Mouse (Mus musculus): ENCODE measurements at regions not wholly inside any gene's neighbourhood (a gene's known extent, or its start where the extent isn't known, plus 50 kb on each side); places are given as distances from the start of the nearest gene placed in this dataset.

- no peak for DNase-seq (ENCODE audit: low spot score in 2 of 2)
Measured at GRCm38 (mm10) chr14:25279751-25280150, 179.2 kb upstream of the Zmiz1 start.

- no peak for DNase-seq (ENCODE audit: low spot score in 2 of 2)
Measured at GRCm38 (mm10) chr14:25292557-25292956, 166.4 kb upstream of the Zmiz1 start.

DNA sequence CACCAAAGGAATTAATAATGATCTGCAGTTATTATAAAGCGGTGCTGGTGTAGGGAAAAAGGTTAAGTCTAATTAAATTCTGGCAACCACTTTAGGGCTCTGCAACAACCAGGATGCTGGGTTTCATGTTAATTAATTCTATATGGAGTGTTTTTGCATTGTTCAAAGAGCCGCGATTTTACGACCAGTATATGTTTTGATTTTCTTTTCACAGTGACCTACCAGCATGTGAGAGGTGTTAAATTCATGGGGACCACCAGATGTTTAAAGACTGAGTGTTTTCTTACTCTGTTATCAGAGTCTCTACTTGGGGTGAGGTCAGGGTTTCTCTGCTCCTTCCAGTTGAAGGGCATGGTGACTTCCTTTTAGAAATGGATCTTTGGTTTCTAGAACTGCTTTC lies 164.8 kb upstream of the Zmiz1 start:
- DNase-seq (ENCODE audit: low spot score in 2 of 2): no peak

GRCm38 (mm10) chr14:25295688-25296350 lies 163.2 kb upstream of the Zmiz1 start:
- no peak for DNase-seq (ENCODE audit: low spot score in 2 of 2)

GRCm38 (mm10) chr14:25299673-25300190 lies 159.3 kb upstream of the Zmiz1 start:
- DNase-seq (ENCODE audit: low spot score in 2 of 2): no peak

GRCm38 (mm10) chr14:25301336-25302031 lies 157.5 kb upstream of the Zmiz1 start:
- no peak for DNase-seq (ENCODE audit: low spot score in 2 of 2)

GRCm38 (mm10) chr14:25304391-25304851 lies 154.6 kb upstream of the Zmiz1 start:
- no peak for DNase-seq (ENCODE audit: low spot score in 2 of 2)

- no peak for DNase-seq (ENCODE audit: low spot score in 2 of 2)
Measured at GRCm38 (mm10) chr14:25306166-25306565, 152.8 kb upstream of the Zmiz1 start.

GRCm38 (mm10) chr14:25306961-25307654 lies 151.9 kb upstream of the Zmiz1 start:
- DNase-seq (ENCODE audit: low spot score in 2 of 2): no peak

DNA sequence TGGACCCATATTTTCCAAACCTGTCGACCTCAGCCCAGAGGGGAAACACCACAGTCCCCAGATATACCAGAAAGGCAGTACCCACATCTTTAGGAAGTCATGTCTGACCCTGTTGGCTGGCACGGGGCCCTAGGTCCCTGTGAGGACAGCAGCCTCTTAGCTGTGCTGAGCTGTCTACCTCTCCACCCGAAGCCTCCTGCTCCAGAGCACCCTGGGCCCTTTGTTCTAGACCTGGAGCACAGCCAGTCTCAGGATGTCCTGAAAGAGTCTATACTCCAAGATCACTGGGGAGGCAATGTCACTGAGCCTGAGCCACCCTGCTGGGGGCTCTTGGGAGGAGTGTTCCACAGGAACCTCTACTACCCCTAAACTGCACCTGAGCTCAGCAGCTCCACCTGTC lies 150.9 kb upstream of the Zmiz1 start:
- DNase-seq (ENCODE audit: low spot score in 2 of 2): no peak

DNA sequence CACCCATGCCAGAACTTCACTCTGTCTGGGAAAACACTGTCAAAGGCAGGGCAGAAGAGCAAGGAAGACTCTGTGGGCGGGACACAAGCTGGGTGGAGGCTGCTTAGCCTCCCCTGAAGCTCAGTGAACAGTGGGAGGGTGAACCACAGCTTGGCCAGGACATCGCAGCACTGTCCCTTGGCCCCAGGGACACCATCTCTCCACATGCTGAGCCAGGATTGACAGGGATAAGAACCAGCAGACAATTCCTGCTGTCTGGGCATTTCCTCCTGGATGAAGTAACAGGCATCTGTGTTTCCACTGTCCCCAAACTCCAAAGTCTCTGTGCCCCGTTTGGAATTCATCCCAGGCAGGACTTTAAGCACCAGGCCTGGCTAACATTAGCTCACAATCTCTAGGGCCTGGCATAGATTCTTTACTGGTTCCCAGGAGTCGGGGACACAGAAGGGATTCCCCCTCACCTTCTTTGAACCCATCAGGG lies 148.3 kb upstream of the Zmiz1 start:
- DNase-seq (ENCODE audit: low spot score in 2 of 2): no peak

- no peak for DNase-seq (ENCODE audit: low spot score in 2 of 2)
Measured at GRCm38 (mm10) chr14:25311475-25311874, 147.5 kb upstream of the Zmiz1 start.

DNA sequence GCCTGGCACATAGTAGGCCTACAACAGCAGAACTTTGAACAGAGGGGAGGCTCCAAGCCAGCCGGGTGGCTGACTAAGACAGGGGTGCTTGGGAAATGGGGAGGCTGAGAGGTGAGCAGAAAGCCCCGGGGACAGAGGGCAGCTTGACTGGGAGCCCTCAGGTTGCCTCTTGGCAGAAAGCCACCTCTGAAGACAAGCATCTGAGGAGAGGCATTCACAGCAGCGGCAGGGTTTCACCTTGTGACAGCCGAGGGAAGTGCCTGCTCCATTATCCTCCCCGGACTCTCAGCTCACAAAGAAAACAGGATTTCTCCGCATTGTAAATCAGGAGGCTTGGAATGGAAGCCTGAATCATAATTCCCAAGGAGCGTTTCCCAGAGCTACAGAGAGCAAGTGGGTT lies 146.8 kb upstream of the Zmiz1 start:
- no peak for DNase-seq (ENCODE audit: low spot score in 2 of 2)

DNA sequence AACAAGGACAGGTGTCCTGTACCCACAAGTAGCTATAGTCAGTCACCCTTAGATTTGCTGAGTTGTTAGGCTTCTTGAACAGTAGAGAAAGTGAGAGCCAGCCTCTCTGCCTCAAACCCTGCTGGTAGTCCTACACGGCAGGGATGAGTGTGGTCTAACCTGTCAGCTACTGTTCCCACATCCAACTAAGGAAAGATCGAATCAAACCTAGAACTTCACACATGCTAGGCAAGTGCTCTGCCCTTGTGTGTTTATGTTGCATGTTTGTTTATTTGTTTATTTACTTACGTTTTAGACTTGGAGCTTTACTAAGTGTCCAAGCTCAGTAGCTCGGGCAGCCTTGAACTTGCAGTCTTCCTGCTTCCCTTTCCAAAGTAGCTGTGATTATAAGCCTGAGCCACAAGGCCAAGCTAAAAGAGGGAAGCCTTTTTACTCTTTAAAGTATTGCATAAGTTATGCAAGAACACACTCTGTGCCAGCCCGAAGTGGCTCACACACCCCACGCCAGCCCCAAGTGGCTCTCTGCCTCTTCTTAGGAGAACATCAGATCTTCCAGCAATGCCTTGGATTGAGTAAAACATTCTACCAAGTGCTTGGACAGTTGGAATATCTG lies 146.1 kb upstream of the Zmiz1 start:
- DNase-seq (ENCODE audit: low spot score in 2 of 2): peak in 1 of 2 experiments; percentile 45

DNA sequence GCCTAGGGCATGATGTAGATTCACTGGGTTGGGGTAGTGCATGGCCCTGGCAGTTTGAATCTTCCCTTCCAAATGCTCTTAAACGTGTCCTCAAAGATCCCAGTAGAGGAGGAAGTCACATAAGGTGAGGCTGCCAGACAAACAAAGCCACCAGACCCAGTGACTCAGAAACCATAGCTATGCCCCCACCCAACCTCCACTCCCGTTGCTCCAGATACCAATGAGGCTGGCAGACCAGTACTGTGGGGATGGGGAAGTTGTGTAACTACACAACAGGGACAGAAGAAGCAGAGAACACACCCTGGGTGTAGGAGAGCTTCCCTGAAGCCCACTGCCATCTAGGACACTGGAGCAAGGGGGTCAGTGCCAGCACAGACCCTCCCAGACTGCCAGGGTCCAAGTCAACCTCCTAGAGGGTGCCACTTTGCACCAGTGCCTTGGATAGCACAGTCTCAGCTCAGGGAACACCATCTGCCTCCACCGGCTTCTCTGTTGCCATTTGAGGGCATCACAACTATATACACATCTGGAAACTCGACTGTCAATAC lies 145.2 kb upstream of the Zmiz1 start:
- no peak for DNase-seq (ENCODE audit: low spot score in 2 of 2)

GRCm38 (mm10) chr14:25316491-25316890 lies 142.5 kb upstream of the Zmiz1 start:
- no peak for DNase-seq (ENCODE audit: low spot score in 2 of 2)

GRCm38 (mm10) chr14:25317680-25318471 lies 141.1 kb upstream of the Zmiz1 start:
- peak; percentile 79 to 88 for DNase-seq (ENCODE audit: low spot score in 2 of 2)

GRCm38 (mm10) chr14:25318909-25319308 lies 140.1 kb upstream of the Zmiz1 start:
- no peak for DNase-seq (ENCODE audit: low spot score in 2 of 2)

- DNase-seq (ENCODE audit: low spot score in 2 of 2): peak; percentile 38 to 50
Measured at GRCm38 (mm10) chr14:25320141-25320540, 138.8 kb upstream of the Zmiz1 start.

DNA sequence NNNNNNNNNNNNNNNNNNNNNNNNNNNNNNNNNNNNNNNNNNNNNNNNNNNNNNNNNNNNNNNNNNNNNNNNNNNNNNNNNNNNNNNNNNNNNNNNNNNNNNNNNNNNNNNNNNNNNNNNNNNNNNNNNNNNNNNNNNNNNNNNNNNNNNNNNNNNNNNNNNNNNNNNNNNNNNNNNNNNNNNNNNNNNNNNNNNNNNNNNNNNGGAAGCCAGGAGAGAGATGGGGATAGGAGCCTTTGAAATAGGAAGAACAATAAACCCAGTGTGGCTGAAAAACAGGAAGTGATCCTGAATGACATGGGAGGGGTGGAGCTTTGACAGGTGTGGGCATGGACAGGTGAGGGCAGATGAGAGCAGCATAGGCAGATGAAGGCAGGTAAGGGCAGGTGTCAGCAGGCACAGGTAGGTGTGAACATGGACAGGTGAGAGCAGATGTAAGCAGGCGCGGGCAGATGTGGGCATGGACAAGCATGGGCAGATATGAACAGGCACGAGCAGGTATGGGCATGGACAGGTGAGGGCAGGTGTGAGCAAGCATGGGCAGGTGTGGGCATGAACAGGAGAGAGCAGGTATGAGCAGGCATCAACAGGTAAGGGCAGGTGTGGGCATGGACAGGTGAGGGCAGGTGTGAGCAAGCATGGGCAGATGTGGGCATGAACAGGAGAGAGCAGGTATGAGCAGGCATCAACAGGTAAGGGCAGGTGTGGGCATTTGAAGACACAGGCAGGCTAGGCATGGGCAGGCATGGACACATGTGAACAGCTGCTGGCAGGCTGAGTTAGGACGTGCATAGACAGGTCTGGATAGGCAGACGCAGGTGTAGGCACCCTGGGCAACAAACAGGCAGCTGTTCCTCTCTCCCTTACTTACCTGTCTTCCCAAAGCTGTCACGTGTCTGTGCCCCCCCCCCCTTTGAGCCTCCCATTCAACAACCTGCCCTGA lies 135.2 kb upstream of the Zmiz1 start:
- no peak for DNase-seq (ENCODE audit: low spot score in 2 of 2)

Measured in left cerebral cortex, adult 9 months (tissue).